Mouse (Mus musculus) olfactory bulb, adult 2 months (tissue): Measurements from ENCODE around the gene Cdc6.

Experiments
- CTCF ChIP-seq: fragments of 200-500 bp; IDR thresholded peaks from 2 replicates; pipeline ENCODE4 v1.5.1; 2012; ENCODE audit warnings: low read depth, mild to moderate bottlenecking, low read length, moderate library complexity; ENCODE audit not compliant: insufficient read depth
- POLR2A ChIP-seq: fragments of 200-500 bp; IDR thresholded peaks from 2 replicates; pipeline ENCODE4 v1.6.1; 2012; ENCODE audit warnings: mild to moderate bottlenecking, low read depth, low read length, moderate library complexity; ENCODE audit not compliant: insufficient read depth

DNA sequence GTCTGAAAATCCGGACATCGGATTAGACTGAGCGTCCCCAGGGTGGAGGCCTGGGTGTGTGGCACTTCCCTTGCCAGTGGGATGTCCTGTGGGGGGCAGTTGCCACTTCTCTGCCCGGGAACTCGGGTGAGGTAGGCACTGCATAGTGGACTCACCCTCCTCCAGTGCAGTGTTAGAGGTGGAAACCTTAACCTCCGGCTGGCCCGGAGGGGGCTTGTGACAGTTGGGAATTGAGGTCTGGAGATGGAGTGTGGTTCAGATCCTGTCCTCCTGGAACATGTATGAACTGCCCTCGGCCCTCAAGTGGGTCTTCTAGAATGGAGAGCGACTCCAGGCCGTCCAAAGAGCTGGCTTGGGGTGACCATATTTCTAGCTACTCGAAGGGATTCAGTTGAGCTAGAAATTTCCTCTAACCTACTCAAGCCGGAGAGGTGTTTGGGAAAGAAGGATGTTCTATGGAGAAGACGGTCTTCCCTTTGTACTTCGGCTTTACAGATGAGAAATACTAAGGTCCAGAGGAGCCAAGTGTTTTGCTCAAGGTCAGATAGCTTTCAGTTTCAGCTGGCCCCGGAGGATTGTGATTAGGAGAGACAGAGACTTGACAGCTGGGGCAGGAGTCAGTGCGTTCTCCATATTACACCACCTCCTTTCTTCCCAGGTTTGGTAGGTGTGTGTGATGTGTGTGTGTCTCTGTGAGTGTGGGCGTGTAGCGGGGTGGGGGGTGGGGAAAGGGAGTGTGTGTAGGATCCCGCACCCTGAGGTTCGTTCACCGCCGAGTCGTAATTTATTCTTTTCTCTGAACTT lies 29.2 kb downstream of the Cdc6 start:
- TF ChIP-seq POLR2A (no peak), CTCF (no peak)
